Mouse (Mus musculus) lung, postnatal 0 days (tissue): ENCODE measurements around the gene Gpc6. TPM values are rescaled to one million over a fixed set of nuclear protein-coding genes. Genes with fewer than 3 reads are reported as not detected.

ENCODE experiments used
- ATAC-seq: fragments of 200-750 bp; cut with Nextera tagmentation; 2 replicates; pipeline ENCODE4 v1.8.0; 2017; ENCODE audit warnings: moderate library complexity
- DNase-seq: peaks from one replicate; pipeline ENCODE4 v3.0.0-alpha.2; 2016; ENCODE audit warnings: low spot score
- H3K27ac ChIP-seq: fragments of 300-500 bp; sonication (generic); 2 replicates; pipeline ENCODE4 v1.5.1; 2014; ENCODE audit warnings: antibody characterized with exemption, mild to moderate bottlenecking, low read length, mixed read lengths
- H3K27me3 ChIP-seq: fragments of 300-500 bp; sonication (generic); replicated peaks from 2 replicates; pipeline ENCODE4 v1.6.1; 2014; ENCODE audit warnings: low read length, mixed read lengths; ENCODE audit not compliant: insufficient read depth
- H3K36me3 ChIP-seq: fragments of 300-500 bp; sonication (generic); 2 replicates; pipeline ENCODE4 v1.6.1; 2014; ENCODE audit warnings: low read length, mixed read lengths; ENCODE audit not compliant: insufficient read depth
- H3K4me1 ChIP-seq: fragments of 300-500 bp; sonication (generic); 2 replicates; pipeline ENCODE4 v1.6.1; 2014; ENCODE audit warnings: antibody characterized with exemption, low read depth, low read length, mixed read lengths; ENCODE audit not compliant: insufficient read depth
- H3K4me2 ChIP-seq: fragments of 300-500 bp; sonication (generic); replicated peaks from 2 replicates; pipeline ENCODE4 v1.6.1; 2014; ENCODE audit warnings: low read depth, mild to moderate bottlenecking, low read length, moderate library complexity, mixed read lengths
- H3K4me3 ChIP-seq: fragments of 300-500 bp; sonication (generic); 2 replicates; pipeline ENCODE4 v1.5.1; 2014; ENCODE audit warnings: low read depth, low read length
- H3K9ac ChIP-seq: fragments of 300-500 bp; sonication (generic); replicated peaks from 2 replicates; pipeline ENCODE4 v1.6.1; 2014; ENCODE audit warnings: low read depth, mild to moderate bottlenecking
- H3K9me3 ChIP-seq: fragments of 300-500 bp; sonication (generic); 2 replicates; pipeline ENCODE4 v1.6.1; 2016; ENCODE audit warnings: low read length, mixed read lengths
- CTCF ChIP-seq: IDR thresholded peaks from 2 replicates; pipeline ENCODE4 v1.5.1; 2016; ENCODE audit warnings: antibody characterized with exemption, mild to moderate bottlenecking
- EP300 ChIP-seq: IDR thresholded peaks from 2 replicates; pipeline ENCODE4 v1.6.1; 2016; ENCODE audit warnings: antibody characterized with exemption, mild to moderate bottlenecking, control low read depth
- WGBS: fragments of 180-500 bp; shearing (Covaris S2); extraction: QIAGEN DNeasy Blood & Tissue Kit; methylation state at CpG from one replicate; pipeline ENCODE4 v1.1.7; 2014; 5-methylcytosine and 5-hydroxymethylcytosine counted together
- polyA plus RNA-seq: library from polyadenylated mRNA; unstranded; fragments of >200 nt; fragmentation: Nextera tagmentation; extraction: Ambion mirVana; gene quantifications from 2 replicates; pipeline ENCODE4 v1.2.1, GENCODE M21; 2015

The Gpc6 gene
- polyA plus RNA-seq, 1 experiment from 2014 or later = 3.1 TPM

DNA sequence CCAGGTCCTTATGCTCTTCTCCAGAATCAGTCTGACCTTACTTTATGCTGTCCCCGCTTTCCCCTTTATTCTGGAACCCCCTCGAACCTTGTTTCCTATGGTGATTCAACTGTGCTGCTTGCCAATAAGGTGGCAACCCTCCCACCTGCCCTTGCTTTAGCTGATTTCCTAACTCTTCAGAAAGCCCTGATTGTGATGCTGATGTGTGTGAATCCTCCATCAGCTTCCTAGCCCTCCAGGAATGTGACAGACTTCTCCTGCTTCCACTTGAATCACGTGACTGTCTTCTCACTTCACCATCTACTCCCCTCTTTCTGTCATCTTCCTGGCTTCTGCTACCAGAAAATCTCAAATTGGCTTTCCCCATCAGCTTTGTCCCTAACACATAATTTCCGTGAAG, 305.4 kb downstream of the Gpc6 start:
- H3K4me1 ChIP-seq = no peaks in the 10 kb centered on the region
- H3K27me3 ChIP-seq = no peaks in the 10 kb centered on the region
- ATAC-seq (no peak), DNase-seq (no peak)
- WGBS = 57% methylated on average over 4 of the region's 4 CpGs
- H3K4me2 ChIP-seq = no peak overlapping the region
- no peaks in the 10 kb centered on the region for H3K9me3 ChIP-seq
- no peaks in the 10 kb centered on the region for H3K36me3 ChIP-seq
- no peak overlapping the region for H3K27ac ChIP-seq
- TF ChIP-seq EP300 (no peak), CTCF (no peak)
- H3K9ac ChIP-seq = no peak overlapping the region
- no peak overlapping the region for H3K4me3 ChIP-seq

DNA sequence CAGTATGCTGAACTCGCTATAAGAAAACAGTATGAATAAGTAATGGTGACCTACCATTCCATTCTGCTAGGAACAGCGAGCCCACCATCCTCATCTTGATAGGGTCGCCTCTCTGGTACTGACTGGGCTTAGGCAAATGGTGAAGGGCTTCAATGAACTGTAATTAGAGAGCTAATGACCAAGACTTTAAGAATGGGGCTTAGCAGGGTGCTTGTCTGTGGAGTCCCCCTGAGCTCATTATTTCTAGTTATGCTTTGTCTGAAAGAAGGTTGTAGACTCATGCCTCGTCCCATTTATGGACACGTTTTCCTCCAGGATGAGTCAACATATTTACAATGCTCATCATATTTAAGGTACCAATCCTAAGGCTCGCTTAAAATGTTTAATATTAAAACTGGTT, 313.1 kb downstream of the Gpc6 start:
- Histone ChIP-seq H3K27ac (no peak overlapping the region), H3K4me2 (no peak overlapping the region), H3K9ac (no peak overlapping the region), H3K4me3 (no peak overlapping the region), H3K36me3 (no peaks in the 10 kb centered on the region), H3K9me3 (no peaks in the 10 kb centered on the region), H3K27me3 (no peaks in the 10 kb centered on the region), H3K4me1 (no peaks in the 10 kb centered on the region)
- DNase-seq (no peak), ATAC-seq (no peak)
- 92% methylated on average over 6 of the region's 6 CpGs for WGBS
- TF ChIP-seq EP300 (no peak), CTCF (no peak)

DNA sequence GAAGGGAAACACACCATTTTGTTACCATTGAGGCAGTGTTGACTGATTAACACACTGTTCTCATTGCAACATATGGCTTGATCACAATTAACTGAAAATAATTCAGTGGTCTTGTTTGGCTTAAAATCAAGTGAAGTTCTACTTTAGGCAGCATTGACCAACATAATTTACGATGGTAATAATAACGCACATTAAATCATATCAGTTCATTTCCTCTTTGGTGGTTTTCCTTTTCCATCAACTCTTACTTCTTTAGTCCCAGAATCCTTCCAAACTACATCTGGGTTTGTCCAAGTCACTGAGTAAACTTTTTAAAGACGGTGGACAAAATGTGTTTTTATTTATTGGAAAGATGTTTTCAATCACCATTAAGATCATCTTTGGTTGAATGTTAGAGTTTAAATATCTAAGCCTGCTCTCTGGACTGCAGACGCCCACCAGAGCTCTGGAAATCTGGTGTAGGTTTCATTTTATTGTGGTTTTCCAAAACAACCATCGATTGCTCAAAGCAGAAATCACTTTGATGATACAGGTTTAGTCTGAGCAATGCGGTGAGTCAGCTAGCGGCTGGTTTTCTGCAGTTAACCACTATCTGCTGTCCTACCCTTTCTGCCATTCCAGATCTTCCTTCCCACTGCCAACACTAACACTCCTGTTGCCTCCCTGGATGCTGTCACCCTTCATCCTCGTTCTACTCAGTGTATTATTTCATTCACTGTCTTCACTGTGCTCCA, 314.7 kb downstream of the Gpc6 start:
- 74% methylated on average over 8 of the region's 8 CpGs for WGBS
- no peak overlapping the region for H3K9ac ChIP-seq
- no peak overlapping the region for H3K4me3 ChIP-seq
- no peaks in the 10 kb centered on the region for H3K4me1 ChIP-seq
- no peak for TF ChIP-seq CTCF
- no peak for TF ChIP-seq EP300
- no peaks in the 10 kb centered on the region for H3K36me3 ChIP-seq
- H3K4me2 ChIP-seq = no peak overlapping the region
- no peak for ATAC-seq
- no peaks in the 10 kb centered on the region for H3K9me3 ChIP-seq
- DNase-seq = no peak
- no peak overlapping the region for H3K27ac ChIP-seq
- H3K27me3 ChIP-seq = no peaks in the 10 kb centered on the region

DNA sequence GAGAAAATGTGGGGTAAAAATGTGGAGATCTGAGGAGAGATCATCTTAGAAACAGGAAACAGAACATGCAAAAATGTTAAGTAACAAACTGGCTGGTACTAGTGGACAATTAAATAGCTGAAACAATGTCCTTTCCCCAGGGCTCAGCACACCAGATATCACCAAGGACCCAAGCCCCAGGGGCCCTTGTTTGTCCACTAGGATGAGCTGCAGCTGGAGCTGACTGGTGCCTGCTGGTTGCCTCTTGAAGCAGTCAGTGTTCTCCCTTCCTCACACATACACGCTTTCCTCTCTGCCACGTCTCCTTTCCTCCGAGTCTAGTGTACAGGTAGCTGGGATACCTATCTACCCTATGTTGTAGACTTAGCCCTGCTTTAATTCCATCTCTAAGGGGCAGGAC, 320.5 kb downstream of the Gpc6 start:
- H3K4me2 ChIP-seq = no peak overlapping the region
- 86% methylated on average over 3 of the region's 3 CpGs for WGBS
- H3K4me1 ChIP-seq = no peaks in the 10 kb centered on the region
- no peaks in the 10 kb centered on the region for H3K9me3 ChIP-seq
- H3K36me3 ChIP-seq = no peaks in the 10 kb centered on the region
- H3K27me3 ChIP-seq = no peaks in the 10 kb centered on the region
- no peak overlapping the region for H3K9ac ChIP-seq
- no peak overlapping the region for H3K4me3 ChIP-seq
- H3K27ac ChIP-seq = no peak overlapping the region
- DNase-seq = no peak
- TF ChIP-seq EP300 (no peak), CTCF (no peak)
- no peak for ATAC-seq

DNA sequence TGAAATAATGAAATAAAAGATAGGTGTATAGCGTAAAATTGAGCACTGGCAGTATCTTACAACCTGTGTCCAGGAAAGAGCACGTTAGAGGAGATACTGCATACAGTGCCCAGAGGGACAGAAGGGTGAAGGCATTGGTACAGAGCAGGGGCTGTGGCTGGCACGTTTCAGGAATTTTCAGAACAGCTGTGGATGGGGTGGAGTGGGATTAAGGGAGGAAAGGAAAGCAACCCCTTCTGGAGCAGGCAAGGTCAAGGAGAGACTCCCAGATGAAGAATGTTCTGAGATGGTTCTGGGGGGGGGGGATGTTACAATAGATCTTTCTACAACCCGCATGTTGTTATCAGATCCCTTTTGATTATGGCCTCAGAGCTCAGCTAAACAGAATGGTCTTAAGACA, 331.1 kb downstream of the Gpc6 start:
- H3K27me3 ChIP-seq = no peaks in the 10 kb centered on the region
- no peaks in the 10 kb centered on the region for H3K9me3 ChIP-seq
- no peak overlapping the region for H3K27ac ChIP-seq
- no peak for ATAC-seq
- no peaks in the 10 kb centered on the region for H3K4me1 ChIP-seq
- no peaks in the 10 kb centered on the region for H3K36me3 ChIP-seq
- no peak overlapping the region for H3K4me3 ChIP-seq
- H3K4me2 ChIP-seq = no peak overlapping the region
- TF ChIP-seq CTCF (no peak), EP300 (no peak)
- whole genome bisulfite sequencing = 77% methylated on average over 4 of the region's 4 CpGs
- no peak for DNase-seq
- no peak overlapping the region for H3K9ac ChIP-seq

DNA sequence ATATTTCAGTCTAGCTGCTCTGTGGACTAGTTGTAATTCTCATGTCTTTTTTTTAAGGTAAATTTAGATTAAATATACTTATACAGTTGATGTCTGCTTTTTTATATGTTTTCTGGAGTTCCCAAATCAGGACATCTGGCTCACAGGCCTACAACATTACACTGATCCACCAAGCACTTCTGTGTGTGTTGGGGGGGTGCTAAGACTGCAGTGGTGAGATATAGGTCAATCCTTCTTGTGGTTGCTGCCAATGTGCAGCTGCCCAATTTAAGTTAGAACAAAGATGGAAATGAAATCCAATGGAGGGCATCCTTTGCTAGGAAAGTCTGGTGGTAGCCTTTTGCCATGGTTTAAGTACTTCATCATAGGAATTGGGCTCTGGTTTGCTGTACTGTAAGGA, 340.5 kb downstream of the Gpc6 start:
- Histone ChIP-seq H3K4me3 (no peak overlapping the region), H3K36me3 (no peaks in the 10 kb centered on the region), H3K27me3 (no peaks in the 10 kb centered on the region), H3K4me2 (no peak overlapping the region), H3K27ac (no peak overlapping the region), H3K9ac (no peak overlapping the region), H3K4me1 (no peaks in the 10 kb centered on the region), H3K9me3 (no peaks in the 10 kb centered on the region)
- DNase-seq (no peak), ATAC-seq (no peak)
- TF ChIP-seq EP300 = no peak
